Mouse (Mus musculus): ENCODE measurements around the gene Olfr287. TPM values are rescaled to one million over a fixed set of nuclear protein-coding genes. Genes with fewer than 3 reads are reported as not detected.

Gene Olfr287
- polyA plus RNA-seq (2012; ENCODE audit: low replicate concordance) = not detected in 2 replicates

DNA sequence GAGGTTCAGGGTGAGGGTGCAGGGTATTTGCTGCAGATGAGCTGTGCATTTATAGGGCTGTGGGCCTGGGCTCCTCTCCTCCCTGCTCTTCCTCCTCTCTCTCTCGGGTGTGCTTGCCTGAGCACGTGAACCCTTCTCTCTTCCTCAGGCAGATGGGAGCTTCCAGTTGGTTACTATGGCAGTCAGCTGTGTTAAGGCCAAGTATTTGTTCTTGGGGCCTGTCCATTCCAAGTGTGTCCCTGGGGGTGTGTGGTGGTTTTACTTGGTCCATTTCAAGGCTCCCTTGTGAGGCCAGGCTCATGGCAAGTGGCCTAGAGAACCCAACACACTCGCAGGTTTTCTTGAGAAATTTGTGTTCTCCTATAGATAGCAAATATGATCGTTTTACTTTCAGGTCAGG is at the start of gene Olfr287, which contains the start of gene Gm44579:
Gene Olfr287 (minus strand): TSS at position 180 of the 400 bp plus-strand sequence.
Gene Gm44579 (minus strand): TSS at position 101 of the 400 bp plus-strand sequence.

DNA sequence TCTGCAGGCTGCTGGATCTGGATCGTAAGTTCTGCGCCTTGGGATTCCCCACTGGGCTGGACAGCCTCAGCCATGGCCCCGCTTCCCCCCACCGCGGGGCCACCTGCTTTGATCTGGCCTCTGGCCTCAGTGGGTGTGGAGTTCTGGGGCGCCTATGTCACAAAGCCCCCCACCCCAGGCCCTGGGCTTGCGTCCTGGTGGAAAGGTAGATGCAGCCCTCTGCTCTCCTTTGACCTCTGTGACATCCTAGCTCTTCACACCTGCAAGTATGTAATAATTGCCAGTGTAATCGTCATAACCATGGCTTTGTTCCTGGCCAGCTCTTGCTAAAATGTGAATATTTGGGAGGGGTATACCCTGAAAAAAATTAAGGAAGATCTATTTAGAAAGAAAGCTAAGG is 36.3 kb upstream of the Olfr287 start, which contains the start of gene H1fnt:
Gene H1fnt (minus strand): TSS at position 101 of the 400 bp plus-strand sequence.

DNA sequence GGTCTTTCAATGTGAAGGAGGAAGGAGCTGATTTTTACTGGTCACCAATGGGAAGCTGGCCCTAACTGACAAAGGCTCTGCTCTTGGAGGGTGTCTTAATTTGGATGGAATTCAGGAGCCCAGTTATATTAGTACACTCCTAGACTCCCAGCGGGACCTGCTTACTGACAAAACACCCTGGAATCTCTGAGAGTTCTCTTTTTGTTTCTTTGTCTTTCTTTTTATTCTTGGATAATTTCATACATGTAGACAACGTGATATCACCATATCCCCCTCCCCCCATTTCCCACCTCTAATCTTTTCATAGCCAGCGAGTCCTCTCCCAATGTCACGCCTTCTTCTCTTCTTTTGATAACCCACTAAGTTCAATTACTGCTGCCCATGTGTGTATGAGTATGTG is 13.5 kb upstream of the Olfr287 start, which contains the start of gene Olfr286:
Gene Olfr286 (minus strand): TSS at position 101 of the 400 bp plus-strand sequence.

DNA sequence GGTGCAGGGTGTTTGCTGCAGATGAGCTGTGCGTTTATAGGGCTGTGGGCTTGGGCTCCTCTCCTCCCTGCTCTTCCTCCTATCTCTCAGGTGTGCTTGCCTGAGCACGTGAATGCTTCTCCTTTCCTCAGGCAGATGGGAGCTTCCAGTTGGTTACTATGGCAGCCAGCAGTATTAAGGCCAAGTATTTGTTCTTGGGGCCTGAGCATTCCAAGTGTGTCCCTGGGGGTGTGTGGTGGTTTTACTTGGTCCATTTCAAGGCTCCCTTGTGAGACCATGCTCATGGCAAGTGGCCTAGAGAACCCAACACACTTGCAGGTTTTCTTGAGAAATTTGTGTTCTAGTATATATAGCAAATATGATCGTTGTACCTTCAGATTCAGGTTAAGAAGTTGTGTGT is 25.4 kb downstream of the Olfr287 start, which contains the start of gene Olfr288:
Gene Olfr288 (minus strand): TSS at position 101 of the 400 bp plus-strand sequence.

DNA sequence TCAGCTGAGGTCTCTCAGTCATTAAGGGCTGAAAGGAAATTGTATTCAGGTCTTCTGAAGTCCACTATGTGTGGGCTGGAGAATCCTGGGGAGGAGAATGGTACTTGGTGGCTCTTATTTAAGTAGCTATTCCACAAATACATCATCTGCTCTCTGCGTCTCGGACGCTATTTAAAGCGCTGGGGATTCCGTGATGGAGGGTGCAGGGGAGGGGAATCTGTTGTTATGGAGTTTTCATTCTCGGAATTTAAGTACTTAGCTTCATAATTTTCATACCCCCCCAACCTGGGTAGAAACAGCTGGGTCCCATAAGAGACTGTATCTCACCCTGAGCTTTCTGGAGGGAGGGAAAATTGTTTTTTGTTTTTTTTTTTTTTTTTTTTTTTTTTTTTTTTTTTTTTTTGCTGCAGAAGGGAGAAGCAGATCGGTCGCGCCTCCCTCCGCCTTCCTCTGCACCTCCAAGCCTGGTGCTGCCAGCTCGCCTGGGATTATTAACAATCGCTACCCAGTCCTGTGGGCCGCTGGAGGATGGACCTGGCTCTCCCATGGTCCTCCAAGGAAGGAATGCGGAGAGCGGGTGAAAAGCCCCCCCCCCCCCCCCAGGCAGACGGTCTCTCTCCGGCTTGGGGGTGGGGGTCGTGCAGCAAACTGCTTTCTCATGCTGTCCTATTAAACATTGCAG is 53.8 kb downstream of the Olfr287 start, which contains the start of gene Ccdc184:
Gene Ccdc184 (plus strand): TSS at position 196 of the 682 bp plus-strand sequence.

DNA sequence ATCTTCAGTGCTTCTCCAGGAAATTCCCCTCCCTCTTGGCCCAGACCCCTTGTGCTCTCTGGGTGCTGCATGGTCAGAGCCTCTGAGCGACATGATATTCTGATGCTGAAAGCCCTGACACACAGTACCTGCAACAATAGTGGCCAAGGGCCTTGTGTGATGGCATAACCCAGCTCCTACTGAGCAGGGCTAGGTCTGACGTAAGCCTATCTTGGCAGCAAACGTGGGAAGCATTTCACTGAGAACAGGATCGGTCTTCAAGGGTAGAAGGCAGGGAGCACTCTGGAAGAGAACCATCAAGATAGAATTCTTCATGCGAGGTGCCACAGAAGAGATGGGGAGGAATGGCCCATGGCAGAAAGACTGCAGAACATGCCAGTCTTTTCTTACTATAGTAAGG is 55.3 kb downstream of the Olfr287 start, which contains the start of gene Asb8:
Gene Asb8 (minus strand): TSS at position 101 of the 400 bp plus-strand sequence.

Other genes with a start within 250 kb of the Olfr287 start
- gene Col2a1, start 216.4 kb downstream of the Olfr287 start, polyA plus RNA-seq (2012; ENCODE audit: low replicate concordance) = not detected in 2 replicates
- 10.8 and 21.1 TPM in 2 replicates for gene Pfkm, start 128.5 kb downstream of the Olfr287 start, polyA plus RNA-seq (2012; ENCODE audit: low replicate concordance)
- 20.6 and 31.0 TPM in 2 replicates for gene Senp1, start 127.3 kb downstream of the Olfr287 start, polyA plus RNA-seq (2012; ENCODE audit: low replicate concordance)
- 1.5 and 4.5 TPM in 2 replicates for gene Asb8, start 55.4 kb downstream of the Olfr287 start, polyA plus RNA-seq (2012; ENCODE audit: low replicate concordance)
- gene Ccdc184, start 53.9 kb downstream of the Olfr287 start, polyA plus RNA-seq (2012; ENCODE audit: low replicate concordance) = 0.27 and 0.57 TPM in 2 replicates
- not detected in 2 replicates for gene Olfr288, start 25.5 kb downstream of the Olfr287 start, polyA plus RNA-seq (2012; ENCODE audit: low replicate concordance)
- gene Gm44579, start 79 bp downstream of the Olfr287 start, polyA plus RNA-seq (2012; ENCODE audit: low replicate concordance) = 0.08 TPM in 1 of 2 replicates, not detected in the other
- gene Olfr286, start 13.4 kb upstream of the Olfr287 start, polyA plus RNA-seq (2012; ENCODE audit: low replicate concordance) = not detected in 2 replicates
- not detected in 2 replicates for gene H1fnt, start 36.2 kb upstream of the Olfr287 start, polyA plus RNA-seq (2012; ENCODE audit: low replicate concordance)
- gene Zfp641, start 75.1 kb upstream of the Olfr287 start, polyA plus RNA-seq (2012; ENCODE audit: low replicate concordance) = 0.03 TPM in 1 of 2 replicates, not detected in the other
- not detected in 2 replicates for gene Olfr285, start 96.3 kb upstream of the Olfr287 start, polyA plus RNA-seq (2012; ENCODE audit: low replicate concordance)
- not detected in 2 replicates for gene Olfr284, start 119.9 kb upstream of the Olfr287 start, polyA plus RNA-seq (2012; ENCODE audit: low replicate concordance)
- gene Olfr283, start 159.9 kb upstream of the Olfr287 start, polyA plus RNA-seq (2012; ENCODE audit: low replicate concordance) = 0.09 TPM in 1 of 2 replicates, not detected in the other
- not detected in 2 replicates for gene Olfr282, start 210.2 kb upstream of the Olfr287 start, polyA plus RNA-seq (2012; ENCODE audit: low replicate concordance)
- not detected in 2 replicates for gene Olfr281, start 231.5 kb upstream of the Olfr287 start, polyA plus RNA-seq (2012; ENCODE audit: low replicate concordance)
- 0.08 TPM in 1 of 2 replicates, not detected in the other for gene OR5BS1P, start 248.8 kb upstream of the Olfr287 start, polyA plus RNA-seq (2012; ENCODE audit: low replicate concordance)

Data from leukemia stem cell, adult 10-12 weeks (primary cell).